ENCODE assay signal across 8 mouse cellular contexts in genomic region chr2:31572051-31572914, GRCm38 (mm10). TPM values are rescaled to one million over a fixed set of nuclear protein-coding genes. Genes with fewer than 3 reads are reported as not detected.
A peak's percentile ranks its signal among the peaks of the same experiment; 100 is the strongest.
DNase-seq lines count a peak whose midpoint lies in the region; ATAC-seq and TF ChIP-seq lines count a peak whose summit lies in the region.

Gene Fubp3, plus strand, starts transcription at chr2:31572651.

- ATAC-seq in common myeloid progenitor, adult 5-6 weeks (replicated peaks; ENCODE audit: low read depth, poor library complexity, severe bottlenecking), result peak; percentile 82
- peak; percentile 98 for ATAC-seq in hindbrain, postnatal 0 days
- peak; percentile 81 for ATAC-seq in megakaryocyte, adult 5-6 weeks (ENCODE audit: poor library complexity, severe bottlenecking)

- peak; percentile 99 for DNase-seq in ZHBTc4 (ENCODE audit: low read depth, low spot score)
- DNase-seq in gastrocnemius, adult 2 months, result peak; percentile 95
- peak; percentile 95 for DNase-seq in hindbrain, postnatal 0 days (ENCODE audit: low spot score)
- peak; percentile 89 to 92 for DNase-seq in left cerebral cortex, adult 2 months (ENCODE audit: extremely low spot score in 1 of 2, low spot score in 2 of 2)
- peak; percentile 84 to 91 for DNase-seq in right cerebral cortex, adult 2 months (ENCODE audit: low spot score in 2 of 2)
- DNase-seq in urinary bladder, postnatal 14 days (ENCODE audit: low spot score), result peak; percentile 93

- H3K4me3 ChIP-seq in gastrocnemius, adult 2 months, result peak within 1 kb of the TSS; percentile 98
- H3K4me3 ChIP-seq in hindbrain, postnatal 0 days (ENCODE audit: low read length), result peak within 1 kb of the TSS; percentile 90
- H3K4me3 ChIP-seq in left cerebral cortex, adult 2 months, result peak within 1 kb of the TSS; percentile 82

- no peak for TF ChIP-seq CTCF in gastrocnemius, adult 2 months (IDR thresholded peaks at IDR 0.05)
- TF ChIP-seq CTCF in hindbrain, postnatal 0 days (IDR thresholded peaks at IDR 0.05; ENCODE audit: low read depth), result no peak
- no peak for TF ChIP-seq CTCF in left cerebral cortex, adult 2 months (IDR thresholded peaks at IDR 0.05)

- H3K4me1 ChIP-seq in hindbrain, postnatal 0 days (ENCODE audit: insufficient read depth, low read length), result peaks cover 14% of the 10 kb centered on the region

- WGBS in hindbrain, postnatal 0 days, result 1% methylated on average over 51 of the region's 51 CpGs

- intact Hi-C loops in gastrocnemius, adult 2 months (cut with DNase I), result loop anchor here (2.0 kb wide), 1 partner anchor 99 kb away; the partner anchor contains the start of gene Exosc2
- intact Hi-C loops in left cerebral cortex, adult 2 months (cut with DNase I), result loop anchor here (5.0 kb wide), 1 partner anchor 75 kb away; no protein-coding TSS in a partner anchor

- H3K9ac ChIP-seq in hindbrain, postnatal 0 days (replicated peaks; ENCODE audit: low read length), result peak within 1 kb of the TSS; percentile 94

- peak within 1 kb of the TSS; percentile 97 for H3K4me2 ChIP-seq in hindbrain, postnatal 0 days (ENCODE audit: low read depth, low read length)

- H3K9me3 ChIP-seq in hindbrain, postnatal 0 days (ENCODE audit: low read length), result no peaks in the 10 kb centered on the region

- H3K27ac ChIP-seq in gastrocnemius, adult 2 months, result peak within 1 kb of the TSS; percentile 93
- peak within 1 kb of the TSS; percentile 84 for H3K27ac ChIP-seq in hindbrain, postnatal 0 days
- peak within 1 kb of the TSS; percentile 87 for H3K27ac ChIP-seq in left cerebral cortex, adult 2 months

- no peaks in the 10 kb centered on the region for H3K27me3 ChIP-seq in hindbrain, postnatal 0 days (ENCODE audit: insufficient read depth, low read length)

- H3K36me3 ChIP-seq in hindbrain, postnatal 0 days (ENCODE audit: insufficient read depth, low read length), result no peaks in the 10 kb centered on the region

RNA-seq across cellular contexts. Expression of gene Fubp3, which starts in this region (rescaled TPM):
- total RNA-seq in common myeloid progenitor, adult 5-6 weeks (2017), result 28.2 and 32.8 TPM in 2 replicates
- total RNA-seq in gastrocnemius, adult 2 months (2021), result 1 to 10 TPM; 7.8 to 9.3 TPM
- total RNA-seq in hindbrain, postnatal 0 days (2014; rRNA removed), result 29.0 and 32.2 TPM in 2 replicates
- 45.8 and 50.5 TPM in 2 replicates for polyA plus RNA-seq in hindbrain, postnatal 0 days (2015; fragmentation: Nextera tagmentation; extraction: Ambion mirVana)
- 10 to 100 TPM; 39.2 to 42.2 TPM for total RNA-seq in left cerebral cortex, adult 2 months (2021)
- total RNA-seq in megakaryocyte, adult 5-6 weeks (2015), result 10.7 and 16.4 TPM in 2 replicates
- 17.1 and 23.6 TPM in 2 replicates for total RNA-seq in megakaryocyte, adult 5-6 weeks (2017)

Comparison
In these comparisons a context has a peak if more than half of its experiments do, and no peak if none do; other contexts are left out.
1. Peak in every context shown above with its lines: DNase-seq, ATAC-seq, H3K4me3 ChIP-seq and H3K27ac ChIP-seq.